Mouse (Mus musculus) forebrain, embryonic 11.5 days (tissue): ENCODE measurements around the gene Tob2. TPM values are rescaled to one million over a fixed set of nuclear protein-coding genes. Genes with fewer than 3 reads are reported as not detected.

Experiments
- ATAC-seq: fragments of 200-750 bp; cut with Nextera tagmentation; replicated peaks from 2 replicates; pipeline ENCODE4 v1.8.0; 2017; ENCODE audit warnings: moderate TSS enrichment; ENCODE audit not compliant: low FRiP score
- DNase-seq: peaks from one replicate; pipeline ENCODE4 v3.0.0-alpha.2; 2017; ENCODE audit warnings: low spot score
- H3K27ac ChIP-seq: fragments of 300-500 bp; sonication (generic); 2 replicates; pipeline ENCODE4 v1.5.1; 2014; ENCODE audit warnings: low read depth, low read length
- H3K27me3 ChIP-seq: fragments of 300-500 bp; sonication (generic); 2 replicates; pipeline ENCODE4 v1.6.1; 2014; ENCODE audit warnings: mild to moderate bottlenecking, low read length, mixed read lengths; ENCODE audit not compliant: control insufficient read depth, insufficient read depth
- H3K36me3 ChIP-seq: fragments of 300-500 bp; sonication (generic); 2 replicates; pipeline ENCODE4 v1.6.1; 2014; ENCODE audit warnings: mild to moderate bottlenecking, low read length, moderate library complexity, mixed read lengths; ENCODE audit not compliant: control insufficient read depth, insufficient read depth
- H3K4me1 ChIP-seq: fragments of 300-500 bp; sonication (generic); replicated peaks from 2 replicates; pipeline ENCODE4 v1.6.1; 2014; ENCODE audit warnings: low read length, mixed read lengths; ENCODE audit not compliant: control insufficient read depth, insufficient read depth
- H3K4me2 ChIP-seq: fragments of 300-500 bp; sonication (generic); 2 replicates; pipeline ENCODE4 v1.6.1; 2014; ENCODE audit warnings: low read depth, mild to moderate bottlenecking, low read length, moderate library complexity, mixed read lengths; ENCODE audit not compliant: severe bottlenecking
- H3K4me3 ChIP-seq: fragments of 300-500 bp; sonication (generic); 2 replicates; pipeline ENCODE4 v1.5.1; 2014; ENCODE audit warnings: low read depth, low read length
- H3K9ac ChIP-seq: fragments of 300-500 bp; sonication (generic); 2 replicates; pipeline ENCODE4 v1.6.1; 2014; ENCODE audit warnings: low read length
- H3K9me3 ChIP-seq: fragments of 300-500 bp; sonication (generic); 2 replicates; pipeline ENCODE4 v1.6.1; 2016; ENCODE audit warnings: low read length, mixed read lengths; ENCODE audit not compliant: control insufficient read depth
- WGBS: fragments of 180-500 bp; shearing (Covaris S2); extraction: QIAGEN DNeasy Blood & Tissue Kit; methylation state at CpG from one replicate; pipeline ENCODE4 v1.1.7; 2014; 5-methylcytosine and 5-hydroxymethylcytosine counted together
- polyA plus RNA-seq: library from polyadenylated mRNA; unstranded; fragments of >200 nt; fragmentation: Nextera tagmentation; extraction: Ambion mirVana; gene quantifications from 2 replicates; pipeline ENCODE4 v1.2.1, GENCODE M21; 2014

The Tob2 gene
- polyA plus RNA-seq, 1 experiment from 2014 or later = 23.6 TPM

GRCm38 (mm10) chr15:81813986-81814705 lies 44.5 kb downstream of the Tob2 start:
- Histone ChIP-seq H3K36me3 (no peaks in the 10 kb centered on the region; the same call in 1 of the 2 replicates), H3K27ac (no peak overlapping the region), H3K27me3 (no peaks in the 10 kb centered on the region), H3K4me1 (peaks cover 8% of the 10 kb centered on the region; the same call in 1 of the 2 replicates), H3K9ac (no peak overlapping the region), H3K4me2 (no peak overlapping the region), H3K4me3 (no peak overlapping the region), H3K9me3 (no peaks in the 10 kb centered on the region)
- DNase-seq = no peak
- ATAC-seq = no peak
- 49% methylated on average over 5 of the region's 5 CpGs for WGBS

GRCm38 (mm10) chr15:81812696-81813631 lies 45.6 kb downstream of the Tob2 start:
- no peak overlapping the region for H3K27ac ChIP-seq
- H3K27me3 ChIP-seq = no peaks in the 10 kb centered on the region
- DNase-seq (no peak), ATAC-seq (no peak)
- no peaks in the 10 kb centered on the region; the same call in 1 of the 2 replicates for H3K36me3 ChIP-seq
- no peak overlapping the region; the same call in 1 of the 2 replicates for H3K9ac ChIP-seq
- H3K4me1 ChIP-seq = peaks cover 8% of the 10 kb centered on the region; the same call in 1 of the 2 replicates
- no peaks in the 10 kb centered on the region for H3K9me3 ChIP-seq
- WGBS = 75% methylated on average over 7 of the region's 7 CpGs
- H3K4me3 ChIP-seq = no peak overlapping the region
- 0 out of 2 replicates have a peak overlapping the region, but pooled peaks have one; percentile 5 for H3K4me2 ChIP-seq

DNA sequence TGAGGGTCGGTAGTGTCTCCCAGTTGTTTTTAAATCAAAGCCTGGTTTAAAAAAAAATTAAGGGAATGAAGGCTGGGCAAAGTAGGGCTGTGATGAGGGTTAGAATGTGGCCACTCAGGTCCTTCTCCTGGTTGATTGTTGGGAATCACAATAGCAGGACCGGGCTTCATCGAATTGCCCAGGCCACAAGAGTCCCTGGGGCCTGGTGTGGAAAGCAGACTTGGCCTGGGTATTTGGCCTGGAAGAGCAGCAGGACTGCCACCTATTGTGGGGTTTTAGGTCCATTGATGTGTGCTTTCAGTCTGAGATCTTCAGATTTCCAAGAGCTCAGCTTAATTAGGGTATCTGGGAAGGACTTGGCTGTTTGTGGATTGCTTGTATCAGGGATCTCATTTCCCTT lies 46.3 kb downstream of the Tob2 start:
- H3K4me1 ChIP-seq = peaks cover 8% of the 10 kb centered on the region; the same call in 1 of the 2 replicates
- H3K27me3 ChIP-seq = no peaks in the 10 kb centered on the region
- no peak for ATAC-seq
- no peak for DNase-seq
- H3K9me3 ChIP-seq = no peaks in the 10 kb centered on the region
- H3K36me3 ChIP-seq = no peaks in the 10 kb centered on the region; the same call in 1 of the 2 replicates
- H3K9ac ChIP-seq = peak overlapping the region; percentile 71
- peak overlapping the region; percentile 91 for H3K4me2 ChIP-seq
- peak overlapping the region; percentile 71 for H3K4me3 ChIP-seq
- 0 out of 2 replicates have a peak overlapping the region, but pooled peaks have one; percentile 68 for H3K27ac ChIP-seq
- 41% methylated on average over 3 of the region's 3 CpGs for WGBS

GRCm38 (mm10) chr15:81811599-81811996 lies 47.0 kb downstream of the Tob2 start:
- Histone ChIP-seq H3K4me2 (peak overlapping the region; percentile 91), H3K9me3 (no peaks in the 10 kb centered on the region), H3K4me3 (peak overlapping the region; percentile 71), H3K36me3 (no peaks in the 10 kb centered on the region; the same call in 1 of the 2 replicates), H3K27ac (peak overlapping the region; percentile 68), H3K4me1 (peaks cover 8% of the 10 kb centered on the region; the same call in 1 of the 2 replicates), H3K27me3 (no peaks in the 10 kb centered on the region), H3K9ac (peak overlapping the region; percentile 71)
- no peak for DNase-seq
- 1% methylated on average over 20 of the region's 26 CpGs for WGBS
- peak; percentile 23 for ATAC-seq

- WGBS = under 1% methylated on average over 75 of the region's 89 CpGs
- DNase-seq (peak; percentile 99), ATAC-seq (peak; percentile 99)
- no peaks in the 10 kb centered on the region for H3K27me3 ChIP-seq
- peaks cover 8% of the 10 kb centered on the region; the same call in 1 of the 2 replicates for H3K4me1 ChIP-seq
- peak overlapping the region; percentile 91 for H3K4me2 ChIP-seq
- H3K9ac ChIP-seq = peak overlapping the region; percentile 71
- H3K27ac ChIP-seq = peak overlapping the region; percentile 68
- no peaks in the 10 kb centered on the region for H3K9me3 ChIP-seq
- peak overlapping the region; percentile 71 for H3K4me3 ChIP-seq
- no peaks in the 10 kb centered on the region for H3K36me3 ChIP-seq
These were observed 47.7 kb downstream of the Tob2 start for GRCm38 (mm10) chr15:81810671-81811598.

- no peak for ATAC-seq
These were observed 48.4 kb downstream of the Tob2 start for GRCm38 (mm10) chr15:81810150-81810549.

GRCm38 (mm10) chr15:81809550-81809949 lies 49.0 kb downstream of the Tob2 start:
- DNase-seq = no peak
- H3K4me1 ChIP-seq = peaks cover 8% of the 10 kb centered on the region; the same call in 1 of the 2 replicates
- ATAC-seq = no peak
- no peaks in the 10 kb centered on the region for H3K9me3 ChIP-seq
- no peak overlapping the region for H3K4me3 ChIP-seq
- no peak overlapping the region for H3K27ac ChIP-seq
- 66% methylated on average over 1 of the region's 1 CpGs for WGBS
- H3K36me3 ChIP-seq = no peaks in the 10 kb centered on the region
- no peaks in the 10 kb centered on the region for H3K27me3 ChIP-seq
- peak overlapping the region; percentile 6; the same call in 1 of the 2 replicates for H3K9ac ChIP-seq
- peak overlapping the region; percentile 91; the same call in 1 of the 2 replicates for H3K4me2 ChIP-seq

More at GRCm38 (mm10) chr15:81810150-81810549, 48.4 kb downstream of the Tob2 start:
- H3K27ac ChIP-seq = peak overlapping the region; percentile 43; the same call in 1 of the 2 replicates
- DNase-seq = peak; percentile 70
- no peaks in the 10 kb centered on the region for H3K27me3 ChIP-seq
- H3K4me2 ChIP-seq = peak overlapping the region; percentile 91
- H3K9ac ChIP-seq = peak overlapping the region; percentile 6; the same call in 1 of the 2 replicates
- H3K4me3 ChIP-seq = peak overlapping the region; percentile 71
- H3K36me3 ChIP-seq = no peaks in the 10 kb centered on the region
- H3K9me3 ChIP-seq = no peaks in the 10 kb centered on the region
- H3K4me1 ChIP-seq = peaks cover 8% of the 10 kb centered on the region; the same call in 1 of the 2 replicates
- under 1% methylated on average over 10 of the region's 10 CpGs for WGBS
